Mouse (Mus musculus): ENCODE results near the gene Myo18a.

DNA sequence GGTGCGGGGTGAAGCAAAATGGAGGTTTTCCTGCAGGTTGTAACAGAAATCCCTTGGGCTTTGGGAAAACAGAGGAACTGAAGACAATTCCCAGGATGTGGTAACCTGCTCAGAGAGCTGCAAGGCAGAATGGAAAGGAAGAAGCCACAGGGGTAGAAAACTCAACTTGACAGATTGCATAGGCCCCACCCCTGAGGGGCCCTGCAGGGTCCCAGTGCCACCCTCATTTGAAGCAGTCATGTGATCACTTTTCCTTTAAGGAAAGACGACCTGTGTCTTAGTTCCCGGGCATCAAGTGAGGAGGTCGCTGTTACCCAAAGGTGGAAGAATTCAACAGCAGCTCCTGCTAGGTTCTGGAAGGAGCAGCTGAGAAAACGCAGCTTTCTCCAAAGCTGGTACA, 129.8 kb downstream of the Myo18a start:
- TF ChIP-seq CTCF (IDR thresholded peaks at IDR 0.05; ENCODE audit: insufficient read depth, low read length) (no peak), POLR2A (IDR thresholded peaks at IDR 0.05; ENCODE audit: borderline replicate concordance, extremely low read depth, low read depth, low read length) (no peak)

Data from lung, adult 2 months (tissue).